Mouse (Mus musculus) gastrocnemius, postnatal 36 days (tissue): ENCODE data around the gene Arhgef18. TPM values are rescaled to one million over a fixed set of nuclear protein-coding genes. Genes with fewer than 3 reads are reported as not detected.

Experiments
- DNase-seq, 2 experiments: peaks; one replicate each; pipeline ENCODE4 v3.0.0; 2022
- intact Hi-C: fragments of 180-260 bp; cut with DNase I; formaldehyde crosslinking; loops from one replicate; pipeline ENCODE4 v1.15.1; 2025
- long read RNA-seq, 2 experiments: library from polyadenylated mRNA; stranded (forward); transcript quantifications; one replicate each; pipeline ENCODE4 v2.0.0; 2021
- total RNA-seq, 2 experiments: library from RNA; stranded (reverse); gene quantifications; 2 replicates each; pipeline ENCODE4 v1.2.3; 2021

Gene Arhgef18
- total RNA-seq: 1 to 10 TPM; 7.9 to 9.1 TPM
- long read RNA-seq, experiment 1, full-length matches to known transcripts: 1 of 5 reads
- long read RNA-seq, experiment 1, partial matches to known transcripts: 1 of 5 reads
- long read RNA-seq, experiment 1, other reads (novel, unspliced or antisense): 3 of 5 reads
- long read RNA-seq, experiment 2, partial matches to known transcripts: 0 of 7 reads
- long read RNA-seq, experiment 2, other reads (novel, unspliced or antisense): 7 of 7 reads

DNA sequence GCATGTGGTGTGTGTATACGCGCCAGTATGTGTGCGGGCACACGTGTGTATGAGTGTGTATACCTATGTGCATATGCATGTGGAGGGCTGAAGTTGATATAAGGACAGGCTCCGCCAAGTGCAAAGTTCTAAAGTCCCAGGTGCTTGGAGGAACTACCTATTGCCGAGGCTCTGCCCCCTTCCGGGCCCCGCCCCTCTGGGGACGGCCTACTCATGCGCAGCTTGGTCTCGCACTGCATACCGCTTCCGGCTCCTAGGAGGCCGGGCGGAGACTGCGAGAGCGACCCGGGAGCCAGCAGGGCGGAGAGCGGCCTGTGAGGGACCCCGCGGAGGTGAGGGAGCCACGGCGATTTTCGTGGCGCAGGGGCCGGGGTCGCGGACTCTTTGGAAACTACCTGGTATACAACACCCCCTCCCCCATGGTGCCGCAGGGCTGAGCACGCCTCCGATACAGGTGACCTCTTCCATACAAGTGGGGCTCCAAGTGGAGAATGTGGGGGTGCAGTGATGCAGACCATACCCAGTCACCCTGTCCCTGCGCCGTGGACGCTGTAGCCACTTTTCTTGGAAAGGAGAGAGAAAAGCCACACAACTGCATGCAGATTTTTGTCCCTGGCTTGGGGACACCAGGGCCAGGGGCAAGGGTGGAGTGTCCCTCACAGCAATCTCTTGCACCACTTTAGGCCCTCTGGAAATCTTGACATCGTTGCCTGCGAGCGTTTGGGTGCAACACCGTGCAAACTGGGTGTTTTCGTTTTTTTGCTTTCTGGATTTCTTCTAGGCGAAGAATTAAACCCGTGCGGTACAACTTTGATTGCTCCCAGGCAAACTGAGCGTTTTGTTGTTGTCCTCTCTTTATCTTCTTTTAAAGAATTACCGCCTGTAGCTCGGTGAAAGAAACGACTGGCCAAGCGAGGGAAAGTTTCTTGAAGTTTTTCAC is at the start of gene Arhgef18:
Gene Arhgef18 (plus strand): TSS at position 236 of the 940 bp plus-strand sequence.
- DNase-seq: peak; percentile 76 to 83
- intact Hi-C loops: loop anchor here (5.0 kb wide), 1 partner anchor 59 kb away; no protein-coding TSS in a partner anchor

DNA sequence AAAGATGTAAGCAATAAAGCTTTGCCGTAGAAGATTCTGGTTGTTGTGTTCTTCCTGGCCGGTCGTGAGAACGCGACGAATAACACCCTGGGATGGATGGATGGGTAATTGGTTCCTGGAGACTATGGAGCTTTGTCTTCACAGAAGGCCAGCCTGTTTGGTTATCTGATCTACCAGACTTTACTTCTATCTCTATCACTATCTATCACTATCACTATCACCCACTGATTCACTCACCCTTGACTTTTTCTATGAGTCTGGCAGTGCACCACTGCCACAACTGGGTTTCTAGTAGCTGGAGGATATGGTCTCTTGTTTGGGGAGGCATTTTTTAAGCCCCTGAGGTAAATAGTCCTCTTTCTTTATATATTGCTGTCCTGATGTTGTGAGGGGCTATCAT is 47.5 kb upstream of the Arhgef18 start:
- DNase-seq: no peak
- intact Hi-C loops: no loop called here

DNA sequence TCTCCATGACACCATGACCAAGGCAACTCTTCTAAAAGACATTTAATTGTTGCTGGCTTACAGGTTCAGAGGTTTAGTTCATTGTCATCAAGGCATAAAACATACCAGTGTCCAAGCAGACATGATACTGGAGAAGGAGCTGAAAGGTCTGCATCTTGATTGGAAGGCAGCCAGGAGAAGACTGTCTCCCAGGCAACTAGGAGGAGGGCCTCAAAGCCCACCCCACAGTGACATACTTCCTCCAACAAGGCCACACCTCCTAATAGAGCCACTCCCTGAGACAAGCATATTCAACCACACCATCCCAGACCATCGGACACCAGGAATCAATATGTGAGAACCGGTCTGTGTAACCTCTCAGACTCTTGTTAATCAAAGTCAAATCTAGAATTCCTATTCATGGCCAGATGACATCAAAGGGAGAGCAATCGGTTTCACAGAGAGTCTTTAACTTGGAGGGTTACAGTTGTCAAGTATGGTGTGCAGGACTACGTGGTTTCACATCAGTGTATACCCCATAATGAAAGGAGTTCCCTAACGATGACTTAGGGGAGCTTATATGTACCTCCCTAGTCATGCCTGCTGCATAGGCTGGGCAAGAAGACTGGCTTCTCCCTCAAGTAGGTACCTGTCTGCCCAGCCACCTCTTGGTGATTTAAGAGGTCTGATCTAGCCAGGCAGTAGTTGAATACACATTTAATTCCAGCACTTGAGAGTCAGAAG is 46.0 kb upstream of the Arhgef18 start:
- no peak for DNase-seq
- intact Hi-C loops: no loop called here

- no peak for DNase-seq
- intact Hi-C loops: no loop called here
Measured at GRCm38 (mm10) chr8:3348142-3348823, 44.5 kb upstream of the Arhgef18 start.

DNA sequence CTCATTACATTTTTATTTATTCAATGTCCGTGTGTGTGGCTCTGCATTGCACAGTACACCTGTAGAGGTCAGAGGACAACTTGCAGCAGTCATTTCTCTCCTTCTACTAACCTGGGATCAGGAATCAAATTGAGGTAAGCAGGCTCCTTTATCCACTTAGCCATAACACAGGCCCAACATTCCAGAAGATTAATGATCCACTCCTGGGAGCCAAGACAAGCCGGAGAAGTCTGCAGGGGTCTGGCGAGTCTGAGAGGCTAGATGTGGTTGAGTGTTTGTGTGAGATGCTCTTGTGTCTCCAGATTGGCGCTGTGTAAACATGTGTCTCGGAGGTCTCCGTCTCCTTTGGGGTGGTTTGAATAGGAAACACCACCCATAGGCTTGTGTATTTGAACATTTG is 42.1 kb upstream of the Arhgef18 start:
- DNase-seq: no peak
- intact Hi-C loops: loop anchor here (10.0 kb wide), 1 partner anchor 104 kb away; no protein-coding TSS in a partner anchor

DNA sequence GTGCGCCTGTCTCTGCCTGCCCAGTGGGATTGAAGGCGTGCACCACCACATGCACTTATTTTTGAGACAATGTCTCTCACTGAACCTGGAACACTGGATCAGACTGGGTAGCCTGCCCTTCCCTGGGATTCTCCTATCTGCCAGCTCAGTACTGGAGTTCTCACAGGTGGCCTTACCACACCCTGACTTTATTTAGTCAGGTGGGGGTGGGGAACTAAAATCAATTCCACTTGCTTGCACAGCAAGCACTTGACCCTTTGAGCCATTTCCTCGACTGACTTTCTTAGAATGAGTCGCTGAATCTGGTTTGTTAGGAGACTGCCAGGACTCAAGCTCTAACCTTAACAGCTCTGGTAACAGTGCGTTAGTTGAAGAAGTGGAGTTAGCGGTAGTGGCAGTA is 40.1 kb upstream of the Arhgef18 start:
- intact Hi-C loops: loop anchor here (10.0 kb wide), 1 partner anchor 102 kb away; no protein-coding TSS in a partner anchor
- no peak for DNase-seq

- intact Hi-C loops: loop anchor here (10.0 kb wide), 1 partner anchor 102 kb away; no protein-coding TSS in a partner anchor
Measured at GRCm38 (mm10) chr8:3353189-3353810, 39.5 kb upstream of the Arhgef18 start, which contains the start of gene A430078G23Rik. A430078G23Rik (plus strand) TSS chr8:3353415.

GRCm38 (mm10) chr8:3353811-3354442 is 38.9 kb upstream of the Arhgef18 start:
- no peak for DNase-seq
- intact Hi-C loops: loop anchor here (10.0 kb wide), 1 partner anchor 101 kb away; no protein-coding TSS in a partner anchor

More at GRCm38 (mm10) chr8:3353189-3353810, 39.5 kb upstream of the Arhgef18 start, which contains the start of gene A430078G23Rik:
- no peak for DNase-seq

GRCm38 (mm10) chr8:3354443-3354812 is 38.4 kb upstream of the Arhgef18 start:
- DNase-seq: no peak
- intact Hi-C loops: loop anchor here (10.0 kb wide), 1 partner anchor 100 kb away; no protein-coding TSS in a partner anchor

DNA sequence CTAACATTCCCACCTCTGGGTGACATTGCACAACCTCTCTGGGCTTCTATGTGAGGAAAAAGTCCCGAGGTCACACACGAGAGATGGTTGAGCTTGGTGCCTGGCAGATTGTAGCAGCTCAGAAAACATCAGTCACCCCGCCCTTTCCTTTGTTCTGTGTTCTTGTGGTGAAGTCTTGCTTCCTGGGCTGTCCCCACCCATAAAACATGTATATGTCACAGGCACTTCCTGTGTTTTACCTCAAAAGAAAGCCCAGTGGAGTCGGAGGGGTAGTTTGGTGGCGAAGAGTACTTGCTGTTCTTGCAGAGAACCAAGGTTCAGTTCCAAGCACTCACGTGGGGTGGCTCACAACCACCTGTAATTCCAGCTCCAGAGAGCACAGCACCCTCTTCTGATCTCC is 37.2 kb upstream of the Arhgef18 start:
- no peak for DNase-seq
- intact Hi-C loops: loop anchor here (10.0 kb wide), 1 partner anchor 99 kb away; no protein-coding TSS in a partner anchor

DNA sequence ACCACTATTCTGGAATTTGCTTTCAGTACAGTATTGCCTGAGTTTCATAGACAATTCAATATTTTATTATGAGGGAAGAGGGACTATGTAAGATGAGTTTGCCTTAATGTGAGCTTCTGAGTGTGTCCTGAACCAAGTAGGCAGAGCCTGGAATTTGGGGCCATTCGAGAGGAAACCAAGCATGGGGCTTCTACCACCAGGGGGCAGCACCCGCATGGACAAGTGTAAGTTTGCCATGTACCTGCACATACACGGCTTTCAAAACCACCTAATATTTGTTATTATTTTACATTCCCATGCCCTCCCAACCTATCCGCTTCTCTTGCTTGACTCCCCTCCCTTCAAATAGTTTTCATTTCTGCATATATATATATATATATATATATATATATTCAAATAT is 34.7 kb upstream of the Arhgef18 start:
- DNase-seq: peak; percentile 68 to 83
- intact Hi-C loops: loop anchor here (2.0 to 10.0 kb wide), 2 partner anchors 31 to 97 kb away; no protein-coding TSS in a partner anchor

GRCm38 (mm10) chr8:3367086-3367485 is 25.7 kb upstream of the Arhgef18 start:
- DNase-seq: no peak
- intact Hi-C loops: no loop called here

DNA sequence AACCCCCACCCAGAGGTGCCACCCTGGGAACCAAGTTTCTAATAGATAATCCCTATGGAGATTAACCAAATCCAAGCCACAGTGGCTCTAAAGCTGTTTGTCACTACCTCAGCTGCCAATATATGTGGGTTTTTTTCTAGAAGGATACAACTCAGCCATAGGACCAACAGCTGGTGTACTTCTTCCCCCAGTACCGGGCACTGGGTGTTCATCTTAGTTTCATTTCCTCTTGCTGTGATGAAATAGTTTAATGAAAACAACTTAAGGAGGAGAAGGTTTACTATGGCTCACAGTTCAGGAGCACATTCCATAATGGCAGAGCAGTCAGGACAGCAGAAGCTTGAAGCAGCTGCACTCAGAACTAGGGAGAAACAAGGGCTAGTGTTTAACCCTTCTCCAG is 24.7 kb upstream of the Arhgef18 start:
- DNase-seq: no peak
- intact Hi-C loops: no loop called here

- no peak for DNase-seq
- intact Hi-C loops: no loop called here
Measured at GRCm38 (mm10) chr8:3375748-3376147, 17.1 kb upstream of the Arhgef18 start.

GRCm38 (mm10) chr8:3376641-3377274 is 16.0 kb upstream of the Arhgef18 start:
- DNase-seq: peak; percentile 37 to 76
- intact Hi-C loops: no loop called here

DNA sequence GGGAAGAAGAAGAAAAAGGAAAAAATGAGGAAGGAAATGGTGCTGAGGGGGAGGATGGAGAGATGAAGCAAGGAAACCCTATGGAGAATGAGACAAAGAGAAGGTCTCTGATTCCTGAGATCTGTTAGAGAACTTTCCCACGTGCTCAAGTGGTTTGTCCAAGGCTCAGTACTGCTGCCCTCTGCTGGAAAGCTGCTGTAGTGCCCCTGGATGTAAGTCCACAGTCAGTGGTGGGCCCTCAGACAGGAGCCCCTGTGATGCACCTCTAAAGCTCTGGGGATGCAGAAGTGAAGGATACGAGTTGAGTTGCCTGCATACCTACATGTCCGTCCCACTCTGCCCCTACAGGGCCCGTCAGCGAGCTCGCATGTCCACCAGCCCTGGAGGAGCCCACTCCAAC is 5.5 kb upstream of the Arhgef18 start:
- intact Hi-C loops: no loop called here
- peak; percentile 52 to 65 for DNase-seq

DNA sequence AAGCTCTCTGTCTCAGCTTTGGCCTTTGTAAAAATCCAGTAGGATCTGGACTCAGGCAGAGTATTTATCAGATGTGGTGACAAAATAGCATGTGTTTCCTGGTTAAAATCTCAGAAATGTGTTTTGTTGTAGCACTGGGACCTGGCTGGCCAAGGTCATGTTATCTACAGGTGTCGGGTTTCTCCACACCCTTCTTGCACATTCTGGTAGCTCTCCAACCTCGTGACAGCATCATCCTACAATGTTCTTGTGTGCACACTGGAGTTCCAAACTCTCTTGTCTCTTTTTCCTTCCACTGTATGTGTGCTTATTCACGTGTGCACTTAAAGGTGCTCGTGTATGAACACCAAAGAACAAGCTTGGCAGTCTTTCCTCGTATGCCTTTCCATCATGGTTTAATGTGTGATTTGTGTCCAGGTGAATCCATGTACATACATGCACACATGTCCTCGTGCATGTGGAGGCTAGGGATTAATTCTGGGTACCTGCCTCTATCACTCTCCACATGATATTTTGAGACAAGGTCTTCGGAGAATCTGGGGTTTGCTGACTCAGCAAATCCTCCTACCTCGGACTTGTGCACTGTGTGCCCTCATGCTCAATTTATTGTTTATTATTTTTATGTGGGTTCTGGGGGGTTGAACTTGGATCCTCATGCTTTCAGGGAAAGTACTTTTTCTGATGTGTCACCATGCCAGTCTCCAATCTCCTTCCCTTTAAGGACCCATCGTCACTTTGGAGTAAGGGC is 4.0 kb upstream of the Arhgef18 start:
- intact Hi-C loops: loop anchor here (2.0 kb wide), 1 partner anchor 30 kb away; no protein-coding TSS in a partner anchor
- no peak for DNase-seq
